Mouse (Mus musculus) heart, adult 11 months (tissue): ENCODE data around the gene Med20.
A peak's percentile ranks its signal among the peaks of the same experiment; 100 is the strongest.

Experiments
- DNase-seq: peaks from one replicate; pipeline ENCODE4 v3.0.0; 2022

The Med20 gene

DNA sequence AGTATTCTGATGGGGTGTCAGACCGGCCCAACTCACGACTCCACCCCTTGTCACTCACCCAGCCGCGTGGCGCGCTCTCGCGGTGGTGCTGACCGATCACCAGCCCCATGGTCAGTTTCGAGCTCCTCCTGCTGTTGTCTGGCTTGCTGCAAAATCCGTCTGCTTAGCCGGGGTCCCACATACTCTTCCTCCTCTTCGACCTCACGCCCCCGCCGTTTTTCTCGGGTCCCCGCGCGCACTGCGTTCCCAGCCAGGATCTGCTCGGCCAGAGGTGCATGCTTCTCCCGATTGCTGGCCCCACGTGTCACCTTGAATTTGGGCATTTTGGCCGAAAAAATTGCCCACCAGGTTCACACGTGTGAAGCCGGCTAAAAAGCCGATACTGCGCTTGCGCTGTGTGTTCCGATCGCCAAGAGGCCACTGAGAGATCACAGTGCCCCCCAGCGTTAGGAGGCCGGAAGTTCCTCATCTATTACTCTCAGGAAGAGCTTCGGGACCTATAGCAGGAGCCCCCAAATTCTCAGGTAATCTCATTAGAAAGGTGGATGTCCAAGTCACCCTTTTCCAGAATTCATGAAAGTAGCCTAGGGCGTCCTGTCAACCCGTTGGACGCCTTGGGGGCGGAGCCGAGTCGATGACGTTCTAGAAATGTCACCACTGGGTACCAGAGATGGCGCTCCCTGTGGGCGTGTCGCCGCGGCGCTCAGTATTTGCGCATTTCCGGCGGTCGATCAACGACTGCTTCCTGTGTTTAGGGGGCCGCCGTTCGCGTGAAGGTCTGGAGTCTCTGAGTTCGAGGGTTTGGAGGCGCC lies at the start of gene Med20, which contains the start of the genes Bysl and Gm20517:
Gene Med20, plus strand, starts transcription at position 734 of the 812 bp plus-strand sequence.
Gene Bysl, minus strand, starts transcription at position 644 of the 812 bp plus-strand sequence.
Gene Gm20517, plus strand, starts transcription at position 741 of the 812 bp plus-strand sequence.
- peak; percentile 99 for DNase-seq

DNA sequence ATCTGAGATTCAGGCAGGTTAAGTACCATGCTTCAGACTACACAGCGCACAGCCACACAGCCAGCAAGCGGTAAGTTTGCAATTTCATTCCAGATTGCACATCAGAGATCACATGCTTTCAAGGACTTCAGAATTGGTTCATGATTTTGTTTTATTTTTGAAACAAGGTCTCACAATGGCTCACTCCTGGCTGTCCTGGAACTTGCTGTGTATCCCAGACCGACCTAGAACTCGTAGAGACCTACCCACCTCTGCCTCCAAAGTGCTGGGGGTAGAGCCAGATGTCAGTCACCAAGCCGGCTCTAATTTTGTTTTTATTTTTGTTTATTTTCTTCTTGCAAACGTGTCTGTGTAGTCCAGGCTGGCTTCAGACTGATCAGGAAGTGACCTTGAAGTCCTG lies 48.5 kb upstream of the Med20 start:
- peak; percentile 71 for DNase-seq

DNA sequence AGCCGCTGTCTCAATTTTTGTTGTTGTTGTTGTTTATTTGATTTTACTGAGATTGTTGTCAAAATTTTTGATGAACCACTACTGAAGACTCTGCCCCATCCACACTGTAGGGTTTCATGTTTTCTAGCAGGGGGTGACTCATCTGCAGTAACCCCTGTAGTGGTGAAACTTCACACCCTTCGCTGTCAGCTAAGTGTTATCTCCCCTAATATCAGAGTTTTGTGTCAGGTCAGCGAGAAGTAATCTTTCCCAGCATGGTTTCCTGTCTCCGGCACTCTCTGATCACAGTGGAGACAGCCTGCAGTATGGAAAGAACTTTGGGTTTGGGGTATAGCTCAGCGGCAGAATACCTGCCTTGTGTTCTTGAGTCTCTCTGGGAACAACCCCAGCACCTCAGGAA lies 46.8 kb upstream of the Med20 start:
- no peak for DNase-seq

DNA sequence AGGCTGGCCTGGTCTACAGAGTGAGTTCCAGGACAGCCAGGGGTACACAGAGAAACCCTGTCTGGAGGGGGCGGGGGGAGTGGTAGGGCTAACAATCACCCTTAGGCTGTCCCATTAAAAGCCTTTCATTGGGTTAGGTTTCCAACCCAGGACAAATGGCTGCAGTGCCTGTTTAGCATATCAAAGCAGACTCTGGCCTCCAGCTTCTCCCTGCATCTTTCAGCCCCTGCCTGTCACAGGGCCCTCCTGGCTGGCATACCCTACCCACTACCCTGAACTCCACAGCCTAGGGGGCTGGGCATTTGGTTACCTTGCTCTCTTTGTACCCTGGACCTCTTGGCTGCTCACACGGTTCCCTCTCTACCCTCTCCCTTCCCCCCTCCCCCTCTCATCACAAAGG lies 45.2 kb upstream of the Med20 start:
- DNase-seq, result peak; percentile 78

DNA sequence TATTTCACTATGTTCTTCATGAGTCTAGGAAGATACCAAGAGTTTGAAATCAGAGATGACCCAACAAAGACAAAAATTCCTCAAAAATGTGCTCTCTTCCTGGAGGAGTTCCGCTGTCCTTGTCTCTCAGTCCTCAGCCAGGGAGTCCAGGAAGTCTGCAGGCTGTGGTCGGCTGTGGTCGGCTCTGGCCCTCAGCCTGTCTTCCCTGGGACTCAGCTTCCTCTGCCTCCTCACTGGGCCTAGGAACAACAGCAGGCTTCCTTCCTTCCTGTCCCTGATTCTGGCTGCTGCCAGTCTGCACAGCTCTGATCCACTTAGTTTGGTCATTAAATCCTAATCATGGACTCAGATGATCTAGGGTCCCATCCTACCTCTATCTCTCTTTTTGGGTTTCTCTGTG lies 44.1 kb upstream of the Med20 start:
- DNase-seq, result peak; percentile 97

DNA sequence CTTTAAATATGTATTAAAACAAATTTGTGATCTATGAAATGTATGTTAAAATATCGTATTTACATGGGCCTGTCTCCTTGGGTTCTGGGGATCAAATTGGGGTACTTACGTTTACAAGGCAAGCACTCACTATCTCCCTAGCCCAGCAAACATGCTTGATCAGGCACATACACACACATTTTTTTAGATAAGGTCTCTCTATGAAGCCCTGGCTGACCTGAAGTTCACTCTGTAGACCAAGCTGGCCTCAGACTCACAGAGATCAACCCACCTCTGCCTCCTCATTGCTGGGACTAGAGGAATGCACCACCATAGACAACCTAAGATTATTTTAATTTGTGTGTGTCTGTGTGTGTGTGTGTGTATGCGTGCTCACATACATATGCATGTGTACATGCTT lies 43.0 kb upstream of the Med20 start:
- DNase-seq, result peak; percentile 61

DNA sequence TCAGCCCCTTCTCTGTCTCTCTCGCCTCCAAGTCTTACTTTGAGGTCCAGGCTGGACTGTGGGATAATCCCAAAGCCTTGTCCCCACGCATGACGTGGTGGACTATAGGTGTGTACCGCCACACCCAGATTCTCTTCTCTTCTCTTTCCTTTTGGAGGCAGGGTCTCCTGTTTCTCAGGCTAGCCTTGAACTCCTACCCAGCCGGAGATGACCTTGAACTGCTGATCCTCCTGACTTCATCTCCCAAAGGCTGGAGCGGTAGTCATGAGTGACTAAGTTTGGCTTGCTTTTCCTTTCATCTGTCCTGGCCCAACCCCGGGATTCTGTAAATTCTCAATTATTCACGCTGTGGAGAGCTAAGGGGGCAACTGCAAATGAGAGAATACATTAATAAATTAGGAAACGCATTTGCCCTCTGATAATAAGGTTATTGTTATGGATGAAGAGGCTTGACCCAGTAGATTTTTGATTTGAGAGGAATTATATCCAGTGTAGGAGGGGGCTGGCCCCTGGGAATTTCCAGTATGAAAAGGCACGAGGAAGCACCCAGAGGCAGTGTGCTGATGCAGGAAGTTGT lies 42.3 kb upstream of the Med20 start:
- peak; percentile 84 for DNase-seq

DNA sequence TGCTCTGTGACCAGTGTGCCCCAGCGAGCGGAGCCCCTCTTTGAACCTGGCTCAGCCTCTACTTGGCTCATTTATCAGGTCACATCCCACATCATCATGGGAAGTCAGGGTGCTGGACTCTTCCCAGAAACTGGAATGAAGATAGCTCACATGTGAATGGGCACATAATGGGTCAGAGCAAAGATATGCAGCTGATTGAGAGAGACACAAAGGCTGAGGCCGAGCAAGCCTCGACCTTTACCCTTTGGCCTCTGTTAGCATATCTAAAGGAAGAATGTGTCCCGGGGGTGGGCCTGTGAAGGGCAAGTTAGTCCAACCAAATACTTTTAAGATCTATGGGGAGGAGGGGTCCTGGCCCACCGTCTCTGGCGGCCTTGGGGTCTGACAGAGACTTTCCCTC lies 39.8 kb upstream of the Med20 start:
- peak; percentile 87 for DNase-seq

DNA sequence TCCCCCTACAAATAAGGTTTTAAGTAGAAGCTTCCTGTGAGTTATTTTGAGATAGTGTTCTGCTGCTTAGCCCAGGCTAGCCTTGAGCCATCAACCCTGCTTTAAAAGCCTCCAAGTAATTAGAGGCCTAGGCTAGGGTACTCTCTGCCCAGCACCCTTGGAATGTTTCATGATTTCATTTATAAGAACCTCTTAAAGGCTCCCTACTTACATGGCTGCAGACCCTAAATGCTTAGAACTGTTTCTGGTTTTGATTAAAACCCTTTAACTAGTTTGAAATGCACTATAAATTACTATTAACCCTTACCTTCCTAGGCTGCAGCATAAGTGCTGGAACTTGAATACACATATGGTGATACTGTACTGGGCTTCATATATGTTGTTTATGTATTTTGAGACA lies 38.9 kb upstream of the Med20 start:
- DNase-seq, result no peak

DNA sequence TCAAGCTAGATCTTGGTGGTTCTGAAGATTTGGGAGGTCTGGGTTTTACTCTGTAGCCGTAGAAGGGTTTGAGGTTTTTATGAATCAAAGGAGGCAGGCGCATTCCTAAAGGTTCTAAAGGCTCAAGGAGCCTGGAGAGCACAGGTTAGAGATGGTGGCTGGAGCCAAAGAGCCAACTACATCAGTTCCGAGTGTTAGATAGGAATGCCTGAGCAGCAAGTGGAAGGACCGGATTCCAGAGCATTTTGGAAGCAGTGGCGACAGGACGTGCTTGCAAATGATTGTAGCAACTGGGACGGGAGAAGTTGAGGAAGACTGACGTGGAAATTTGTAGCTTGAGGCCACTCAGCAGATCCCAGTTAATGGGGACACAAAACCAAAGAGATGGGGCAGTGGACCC lies 37.4 kb upstream of the Med20 start:
- DNase-seq, result no peak

DNA sequence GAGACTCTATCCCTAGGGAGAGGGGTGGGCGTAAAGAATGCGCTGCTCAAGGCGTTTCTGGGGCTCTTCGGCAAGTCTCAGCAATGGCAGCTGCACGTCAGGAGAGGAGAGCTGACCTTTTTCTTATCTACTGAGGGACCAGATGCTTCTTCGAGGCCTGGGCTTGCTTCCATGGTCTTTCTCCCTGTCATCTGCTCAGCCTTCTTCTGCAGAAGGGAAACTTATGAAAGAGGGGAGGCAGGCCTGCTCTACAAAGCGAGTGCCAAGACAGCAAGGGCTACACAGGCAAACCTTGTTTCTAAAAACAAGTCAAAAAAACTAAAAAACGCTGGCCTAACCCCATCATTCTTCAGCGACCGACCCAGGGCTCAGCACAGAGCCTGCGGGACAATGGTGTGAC lies 36.6 kb upstream of the Med20 start:
- DNase-seq, result peak; percentile 93

DNA sequence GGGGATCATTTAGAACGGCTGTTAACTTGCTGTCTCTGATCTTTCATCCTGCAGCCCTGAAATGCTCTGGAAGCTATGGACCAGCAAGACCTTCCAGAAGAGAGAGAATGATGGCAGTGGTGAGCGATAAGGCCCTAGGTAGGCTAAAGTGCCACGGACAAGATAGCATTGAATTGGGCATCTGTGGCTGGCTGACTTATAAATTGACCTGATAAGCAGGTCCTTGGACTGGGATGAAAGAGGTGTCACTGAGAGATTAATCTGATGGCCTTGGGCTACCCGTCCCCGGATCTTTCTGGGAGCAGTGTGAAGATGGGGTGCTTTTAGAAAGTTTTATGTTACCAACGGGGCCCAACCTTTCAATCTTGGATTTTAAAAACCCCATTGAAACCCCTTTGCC lies 32.7 kb upstream of the Med20 start:
- no peak for DNase-seq

DNA sequence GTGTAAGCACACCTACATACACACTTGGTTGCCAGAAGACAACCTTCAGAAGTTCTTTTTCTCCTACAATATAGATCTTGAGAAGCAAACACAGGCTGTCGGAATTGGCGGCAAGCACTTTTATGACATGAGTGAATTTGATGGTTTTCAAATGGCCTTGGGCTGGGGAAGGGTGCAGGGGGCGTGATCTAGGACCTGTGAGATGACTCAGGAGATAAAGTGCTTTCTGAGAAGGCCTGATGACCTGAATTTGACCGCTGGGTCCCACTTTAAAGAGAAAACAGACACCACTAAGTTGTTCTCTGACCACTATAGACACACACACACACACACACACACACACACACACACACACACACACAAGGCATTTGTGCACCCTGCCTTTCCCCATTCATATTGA lies 30.4 kb upstream of the Med20 start:
- DNase-seq, result peak; percentile 78

DNA sequence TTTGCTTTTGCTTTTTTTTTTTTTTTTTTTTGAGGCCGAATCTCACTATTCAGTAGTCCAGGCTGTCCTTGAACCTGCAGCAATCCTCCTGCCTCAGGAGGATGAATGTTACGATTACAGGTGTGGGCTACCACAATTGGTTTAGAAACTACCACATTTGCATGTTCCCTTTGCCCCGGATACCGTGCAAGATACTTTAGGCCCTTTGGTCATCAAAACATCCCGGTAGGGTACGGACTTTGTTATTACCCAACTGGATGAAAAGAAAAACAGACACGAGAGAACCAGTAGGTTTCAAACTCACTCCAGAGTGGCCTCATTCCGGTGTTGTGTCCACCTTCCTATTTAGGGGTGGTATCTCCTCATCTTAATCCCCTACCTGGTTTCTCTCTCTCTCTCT lies 22.9 kb upstream of the Med20 start:
- DNase-seq, result no peak

DNA sequence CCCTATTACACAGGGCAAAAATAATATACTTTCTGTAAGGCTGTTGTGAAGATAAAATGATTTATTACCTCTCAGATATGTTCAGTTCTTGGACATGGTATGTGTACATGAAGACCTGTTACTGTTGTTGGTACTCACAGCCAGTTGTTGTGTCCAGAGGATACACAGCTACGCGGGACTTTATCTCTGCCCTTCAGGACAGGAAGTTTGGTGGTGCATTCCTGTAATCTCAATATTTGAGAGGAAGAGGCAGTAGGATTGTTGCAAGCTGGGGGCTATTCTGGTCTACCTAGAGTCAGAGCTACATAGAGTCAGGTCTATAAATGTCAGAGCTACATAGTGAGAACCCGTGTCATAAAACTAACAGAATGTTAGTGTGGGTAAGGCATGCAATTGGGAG lies 20.3 kb upstream of the Med20 start:
- no peak for DNase-seq

DNA sequence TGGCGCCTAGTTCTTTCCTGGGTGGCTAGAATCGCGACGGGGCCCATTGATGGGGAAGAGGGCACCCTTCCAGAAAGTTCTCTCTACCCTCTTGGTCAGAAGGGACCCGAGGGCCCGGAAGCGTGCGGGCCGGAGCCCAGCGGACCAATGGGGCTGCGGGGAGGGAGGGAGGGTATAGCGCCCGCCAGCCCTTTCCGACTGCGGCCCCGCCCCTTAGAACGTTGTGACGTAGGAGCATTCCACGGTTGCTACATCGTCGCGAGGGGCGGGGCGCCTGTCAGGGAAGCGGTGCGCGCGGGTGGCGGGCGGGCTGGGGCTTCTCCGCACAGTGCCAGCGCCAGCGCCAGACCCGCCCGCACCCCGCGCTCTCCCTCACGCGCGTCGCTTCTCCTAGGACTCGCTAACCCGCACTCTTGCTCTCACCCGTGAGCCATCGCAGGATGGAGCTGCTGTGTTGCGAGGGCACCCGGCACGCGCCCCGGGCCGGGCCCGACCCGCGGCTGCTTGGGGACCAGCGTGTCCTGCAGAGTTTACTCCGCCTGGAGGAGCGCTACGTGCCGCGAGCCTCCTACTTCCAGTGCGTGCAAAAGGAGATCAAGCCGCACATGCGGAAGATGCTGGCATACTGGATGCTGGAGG lies 18.0 kb upstream of the Med20 start:
- peak; percentile 100 for DNase-seq

DNA sequence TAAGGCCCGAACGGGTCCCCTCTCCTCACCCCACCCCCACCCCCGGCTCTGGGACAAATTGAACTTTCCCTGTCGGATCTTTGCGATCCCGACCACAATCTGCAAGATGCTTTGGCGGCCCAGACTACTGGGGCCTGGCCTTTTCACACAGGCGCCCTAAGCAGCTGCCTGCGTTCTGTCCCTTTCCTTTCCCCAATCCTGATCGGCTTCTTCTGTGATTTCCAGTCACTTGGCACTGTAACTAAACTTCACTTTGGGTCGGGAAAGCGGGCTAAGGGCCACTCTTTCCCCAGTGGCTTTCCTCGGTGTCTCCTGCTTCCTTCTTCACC lies 17.6 kb upstream of the Med20 start:
- no peak for DNase-seq

DNA sequence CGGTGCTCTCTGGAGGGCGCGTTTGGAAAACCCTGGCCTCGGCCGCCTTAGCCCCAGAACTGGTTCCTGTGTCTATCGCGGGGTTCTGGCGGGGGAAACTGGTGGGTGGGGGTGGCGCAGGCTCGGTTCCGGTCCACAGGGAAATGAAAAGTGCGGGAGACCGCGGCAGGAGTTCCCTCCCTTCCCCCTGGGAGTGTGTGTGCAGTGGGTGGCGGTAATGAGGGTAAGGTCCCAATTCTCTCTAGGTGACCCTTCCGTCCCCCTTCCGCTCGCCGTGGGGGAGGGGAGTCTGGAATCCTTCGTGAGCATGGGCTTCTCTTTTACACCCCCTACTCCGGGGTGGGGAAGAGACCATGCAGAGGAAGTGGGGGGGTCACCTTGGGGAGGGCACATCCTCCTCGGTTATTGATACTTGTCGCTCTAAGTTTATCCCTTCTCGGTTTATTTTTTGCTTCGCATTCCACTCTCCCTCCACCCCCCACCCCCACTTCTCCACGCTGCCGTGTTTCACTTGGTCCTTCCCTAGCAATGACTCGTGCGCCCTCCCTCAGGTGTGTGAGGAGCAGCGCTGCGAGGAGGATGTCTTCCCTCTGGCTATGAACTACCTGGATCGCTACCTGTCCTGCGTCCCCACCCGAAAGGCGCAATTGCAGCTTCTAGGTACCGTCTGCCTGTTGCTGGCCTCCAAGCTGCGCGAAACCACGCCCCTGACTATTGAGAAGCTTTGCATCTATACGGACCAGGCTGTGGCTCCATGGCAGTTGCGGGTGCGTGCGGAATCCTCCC lies 17.0 kb upstream of the Med20 start:
- peak; percentile 98 for DNase-seq

DNA sequence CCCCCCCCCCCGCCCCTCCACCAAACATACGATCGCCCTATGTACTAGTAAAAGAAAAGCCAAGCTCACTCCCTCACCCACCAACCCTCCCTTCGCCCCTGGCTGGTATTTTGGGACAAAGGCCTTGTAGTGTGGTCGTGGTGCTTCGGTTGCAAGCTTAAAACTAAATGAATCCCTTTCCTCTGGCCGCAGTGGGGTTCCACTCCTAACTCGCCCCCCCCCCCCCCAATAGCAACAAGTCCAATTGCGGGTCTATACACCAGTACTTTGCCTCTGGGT lies 16.5 kb upstream of the Med20 start:
- DNase-seq, result no peak

DNA sequence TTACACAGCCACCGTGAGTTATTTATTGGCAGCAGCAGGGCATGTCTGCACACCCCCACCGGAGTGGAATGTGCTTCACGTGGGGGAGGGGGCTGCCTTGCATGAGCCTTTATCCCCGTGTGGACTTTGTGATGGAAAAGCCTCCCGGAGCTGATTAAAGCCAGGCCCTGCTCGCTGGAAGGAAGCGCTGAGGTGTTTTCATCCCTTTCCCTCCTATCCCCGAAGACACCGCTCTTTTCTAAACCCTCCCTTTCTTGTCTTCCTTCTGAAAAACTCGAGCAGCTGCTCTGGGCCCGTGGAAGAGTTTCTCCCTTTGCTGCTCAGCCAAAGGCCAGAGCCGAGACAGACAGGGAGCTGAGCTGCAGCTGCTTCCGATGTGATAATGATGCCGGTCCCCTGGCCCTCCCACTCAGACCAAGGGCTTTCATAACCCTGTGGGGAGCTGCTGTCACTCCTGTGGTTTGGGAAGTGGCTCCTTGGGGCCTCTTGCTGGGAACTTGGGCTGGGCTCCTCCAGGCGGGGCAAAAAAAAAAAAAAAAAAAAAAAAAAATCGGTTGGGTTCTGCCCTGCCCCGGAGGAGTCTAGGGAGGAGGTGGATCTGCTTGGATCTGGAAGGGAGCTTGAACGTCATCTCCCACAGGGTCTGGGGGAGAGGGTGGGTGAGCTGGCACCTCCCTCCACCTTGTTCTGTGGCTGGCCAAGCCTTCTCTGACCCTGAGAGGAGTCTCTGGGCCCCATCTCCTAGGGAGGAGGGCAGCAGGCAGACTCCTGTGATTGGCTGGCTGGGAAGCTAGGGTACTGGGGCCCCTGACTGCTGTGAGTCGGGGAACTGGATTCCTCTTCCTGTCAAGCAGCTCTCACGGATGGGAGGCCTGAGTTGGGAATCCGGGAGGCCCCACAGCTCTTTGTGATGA lies 15.9 kb upstream of the Med20 start:
- peak; percentile 99 for DNase-seq

DNA sequence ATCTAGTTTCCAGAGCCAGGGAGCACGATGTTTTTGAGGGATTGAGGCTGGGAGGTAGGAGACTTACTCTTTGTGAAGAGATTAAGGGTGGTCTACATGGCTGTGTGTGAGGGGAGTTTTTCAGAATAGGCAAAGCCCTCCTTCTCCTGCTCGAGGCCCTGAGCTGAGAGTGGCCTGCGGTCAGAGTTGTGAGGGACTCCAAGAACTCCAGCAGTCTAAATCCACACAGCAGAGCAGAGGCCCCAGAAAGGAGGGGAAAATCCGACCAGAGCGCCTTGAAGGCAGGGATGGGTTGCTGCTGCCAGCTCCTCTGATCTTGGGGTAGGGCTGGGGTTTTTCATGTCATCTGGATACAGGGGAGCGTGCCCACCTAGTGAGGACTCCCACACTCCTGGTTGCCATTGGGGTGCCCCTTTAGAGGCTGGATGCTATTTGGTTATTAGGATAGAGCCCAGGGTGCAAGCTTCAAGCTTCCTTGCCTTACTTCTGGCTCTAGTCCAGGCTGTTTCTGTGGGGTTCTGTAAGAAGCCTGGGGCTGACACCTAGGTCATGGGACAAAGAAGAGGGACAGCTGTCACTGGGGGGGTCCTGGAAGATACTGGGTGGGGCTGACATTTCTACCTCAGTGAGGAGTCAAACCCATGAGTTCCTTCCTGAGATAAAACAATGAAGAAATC lies 15.1 kb upstream of the Med20 start:
- peak; percentile 95 for DNase-seq

DNA sequence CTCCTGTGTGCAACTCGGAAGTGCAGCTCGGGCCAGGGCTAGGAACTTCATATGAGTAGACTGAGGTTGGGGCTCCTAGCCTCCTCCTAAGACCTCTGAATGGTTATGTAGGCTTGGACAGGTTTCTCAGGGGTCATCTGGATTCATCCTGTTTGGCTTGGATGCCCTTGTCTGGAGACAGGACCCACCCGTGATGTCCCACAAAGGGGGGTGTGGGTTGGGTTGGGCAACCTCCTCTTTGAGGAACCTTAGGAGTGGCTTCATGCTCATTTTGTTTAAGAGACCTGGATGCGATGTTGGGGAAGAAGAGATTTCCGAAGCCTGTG lies 14.6 kb upstream of the Med20 start:
- peak; percentile 95 for DNase-seq
